Mouse (Mus musculus) gastrocnemius, postnatal 4 days (tissue): ENCODE results near the gene Mfge8. TPM values are rescaled to one million over a fixed set of nuclear protein-coding genes. Genes with fewer than 3 reads are reported as not detected.

Experiments used
- DNase-seq, 2 experiments: peaks; one replicate each; pipeline ENCODE4 v3.0.0; 2021 to 2022; ENCODE audit warnings: low spot score in 2 of 2, mixed read lengths in 2 of 2
- total RNA-seq, 2 experiments: library from RNA; stranded (reverse); gene quantifications; 2 replicates each; pipeline ENCODE4 v1.2.3; 2021

The Mfge8 gene
- total RNA-seq, 2 experiments from 2014 or later, result 103 TPM

DNA sequence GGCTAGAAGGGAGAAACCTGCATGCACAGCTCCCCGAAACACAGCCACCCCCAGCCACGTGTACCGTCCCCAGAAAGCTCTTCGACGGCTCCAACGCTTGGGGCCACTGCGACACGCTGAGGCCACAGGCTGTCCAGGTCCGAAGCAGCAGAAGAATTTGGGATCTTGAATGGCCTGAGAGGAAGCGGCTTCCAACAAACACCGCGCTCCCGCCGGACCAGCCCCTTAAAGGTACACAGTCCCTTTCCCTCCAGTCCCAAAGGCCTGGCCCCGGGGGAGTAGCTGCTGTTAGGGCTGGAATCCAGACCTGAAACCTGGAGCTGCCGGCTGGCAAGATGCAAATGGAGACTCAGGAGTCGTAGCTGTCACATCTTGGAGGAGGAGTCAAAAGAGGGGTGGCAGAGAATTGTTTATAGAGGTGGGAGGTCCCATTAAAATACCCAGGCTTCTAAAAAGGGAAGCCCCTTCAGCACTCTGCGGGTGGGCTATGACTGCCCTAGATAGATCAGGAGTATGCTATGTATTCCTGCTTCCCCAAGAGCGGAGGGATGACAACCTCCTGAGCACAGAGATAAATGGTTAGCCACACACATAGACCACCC is 17.9 kb downstream of the Mfge8 start, which contains the start of gene Hapln3:
TSS of gene Hapln3 (minus strand) at position 176 of the 602 bp plus-strand sequence.
- no peak for DNase-seq

DNA sequence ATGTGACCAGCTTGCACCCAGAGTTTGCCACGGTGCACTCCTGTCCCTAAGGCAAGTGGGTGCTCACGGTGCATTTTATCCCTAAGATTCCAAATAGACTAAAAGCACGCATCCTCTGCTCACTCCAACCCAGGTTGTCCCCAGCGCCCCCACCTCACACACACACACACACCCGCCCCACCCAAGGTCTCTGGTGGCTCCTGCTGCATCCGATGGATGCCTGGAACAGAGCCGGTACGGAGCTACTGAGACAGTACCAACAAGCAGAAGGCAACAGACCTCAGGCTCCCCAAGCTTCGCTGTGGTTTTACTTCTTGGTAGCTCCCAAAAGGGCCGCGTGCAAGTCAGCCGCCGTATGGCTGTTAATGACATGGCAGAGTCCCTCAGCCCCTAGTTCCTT is 18.5 kb downstream of the Mfge8 start:
- no peak for DNase-seq

- no peak for DNase-seq
Measured at GRCm38 (mm10) chr7:79129883-79130282, 19.0 kb downstream of the Mfge8 start.

DNA sequence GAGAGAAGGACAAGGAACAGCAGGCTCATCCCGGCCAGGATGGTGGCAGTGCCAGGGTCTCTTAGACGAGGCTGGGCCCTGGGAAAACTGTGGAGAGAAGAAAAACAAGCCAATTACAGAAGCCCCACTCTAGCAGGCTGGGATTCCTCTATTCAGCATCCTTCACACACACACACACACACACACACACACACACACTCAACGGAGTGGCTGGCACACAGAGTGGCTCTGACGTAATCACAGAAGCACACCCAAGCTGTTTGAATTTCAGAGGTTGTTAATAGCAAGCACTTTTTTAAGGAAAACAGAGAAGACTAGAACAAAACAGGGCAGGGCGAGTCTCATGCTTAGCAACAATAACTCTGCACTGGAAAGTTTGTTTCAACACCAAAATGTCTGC is 25.4 kb downstream of the Mfge8 start:
- DNase-seq, result no peak

GRCm38 (mm10) chr7:79113848-79114247 is 35.0 kb downstream of the Mfge8 start:
- DNase-seq, result no peak

DNA sequence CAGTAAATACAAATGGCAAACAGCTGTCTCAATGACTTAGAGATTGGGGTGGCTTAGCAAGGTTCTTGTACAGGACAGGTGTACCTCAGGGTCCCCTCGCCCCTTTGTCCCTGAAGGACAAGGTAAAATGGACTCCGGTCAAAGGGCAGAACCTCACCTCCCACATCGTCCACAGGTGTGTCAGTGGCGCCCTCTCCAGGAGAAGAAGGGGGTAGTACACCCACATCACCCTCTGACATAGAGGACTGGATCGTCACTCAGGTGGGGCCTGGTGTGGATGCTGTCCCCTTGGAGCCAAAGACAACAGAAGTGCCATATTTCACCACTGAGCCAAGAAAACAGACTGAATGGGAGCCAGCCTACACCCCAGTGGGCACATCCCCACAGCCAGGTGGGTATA is 52.4 kb downstream of the Mfge8 start:
- DNase-seq, result no peak

- DNase-seq, result no peak
Measured at GRCm38 (mm10) chr7:79089111-79089510, 59.7 kb downstream of the Mfge8 start.

Other genes starting within 250 kb of the Mfge8 start
- gene Isg20, start 235.6 kb downstream of the Mfge8 start, total RNA-seq, result 1 to 10 TPM in 1 of 2 experiments, under 1 TPM in 1; 0.47 to 1.4 TPM
- gene Acan, start 95.6 kb downstream of the Mfge8 start, total RNA-seq, result 1 to 10 TPM; 6.7 to 7.9 TPM
- gene Hapln3, start 18.0 kb downstream of the Mfge8 start, total RNA-seq, result under 1 TPM; 0.22 to 0.57 TPM
- 10 to 100 TPM; 22.3 to 23.5 TPM for gene Abhd2, start 124.1 kb upstream of the Mfge8 start, total RNA-seq
- not detected for gene Rlbp1, start 238.0 kb upstream of the Mfge8 start, total RNA-seq
- gene Fanci, start 242.9 kb upstream of the Mfge8 start, total RNA-seq, result 1 to 10 TPM; 3.2 to 3.8 TPM